Mouse (Mus musculus): ENCODE data around the gene Plpp1.

Gene Plpp1

DNA sequence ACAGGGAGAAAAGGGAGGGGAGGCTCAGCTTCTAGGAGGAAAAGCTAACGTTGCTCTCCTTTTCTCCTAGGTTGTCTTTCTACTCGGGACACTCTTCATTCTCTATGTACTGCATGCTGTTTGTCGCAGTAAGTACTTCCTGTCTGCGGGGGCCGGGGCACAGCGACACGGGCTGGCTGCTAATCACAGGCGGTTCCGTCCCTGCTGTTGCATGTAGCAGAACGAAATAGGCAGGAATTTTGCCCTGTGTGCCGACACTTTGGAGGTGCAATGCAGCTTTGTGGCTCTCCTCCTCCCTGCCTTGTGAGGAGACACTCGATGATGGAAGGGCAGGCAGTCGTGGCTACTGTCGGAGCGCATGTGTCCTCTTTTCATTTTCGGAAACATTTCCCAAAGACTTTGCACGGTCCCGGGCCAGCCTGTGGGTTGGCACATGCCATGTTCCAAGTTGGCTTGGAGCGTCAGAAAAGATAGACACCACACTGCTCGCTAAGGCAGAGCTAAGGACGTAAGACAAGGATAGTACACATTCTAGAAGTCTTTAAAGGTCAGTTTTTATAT, 59.1 kb downstream of the Plpp1 start:
- DNase-seq (ENCODE audit: low spot score in 2 of 2), result no peak

DNA sequence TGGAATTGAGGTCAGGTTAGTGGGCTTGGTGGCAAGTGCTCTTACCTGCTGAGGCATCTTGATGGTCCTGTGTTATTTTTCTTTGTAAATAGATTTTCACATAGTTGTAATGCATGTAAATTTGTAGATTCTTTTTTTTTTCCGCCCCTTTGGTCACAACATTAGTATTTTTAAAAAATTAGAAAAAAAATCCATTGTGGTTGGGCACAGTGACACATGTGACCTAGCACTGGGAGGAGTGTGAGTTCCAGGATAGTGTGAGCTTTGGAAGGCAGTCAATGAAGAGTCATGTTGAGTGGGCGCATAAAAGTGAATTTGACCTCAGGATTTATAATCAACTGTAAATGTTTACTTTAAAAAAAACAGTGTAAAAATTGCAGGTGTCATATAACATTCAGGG, 59.8 kb downstream of the Plpp1 start:
- DNase-seq (ENCODE audit: low spot score in 2 of 2), result no peak

- DNase-seq (ENCODE audit: low spot score in 2 of 2), result no peak
Measured at GRCm38 (mm10) chr13:112860911-112861310, 60.3 kb downstream of the Plpp1 start.

DNA sequence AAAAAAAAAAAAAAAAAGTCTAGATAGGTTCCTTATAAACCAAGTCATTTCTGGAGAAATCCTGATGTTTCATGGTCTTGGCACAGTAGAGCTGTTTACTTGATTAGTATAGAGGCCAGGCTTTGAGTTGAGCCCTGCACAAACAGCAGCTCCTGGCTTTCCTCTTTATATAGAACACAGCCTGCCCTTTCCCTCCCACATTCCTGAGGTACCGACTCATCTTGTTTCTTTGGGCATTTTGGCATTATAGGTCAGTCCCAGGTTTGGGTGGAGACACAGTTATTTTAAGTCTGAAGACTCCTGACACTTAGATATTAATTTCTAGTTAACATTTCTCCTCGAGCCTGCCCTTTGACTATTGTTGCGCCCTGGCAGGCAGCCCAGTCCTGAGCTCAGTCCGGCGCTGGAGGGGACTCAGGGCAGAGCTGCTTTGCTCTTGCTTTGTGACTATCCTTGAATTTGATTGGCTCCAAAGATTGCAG, 61.3 kb downstream of the Plpp1 start:
- DNase-seq (ENCODE audit: low spot score in 2 of 2), result no peak

- no peak for DNase-seq (ENCODE audit: low spot score in 2 of 2)
Measured at GRCm38 (mm10) chr13:112862342-112862741, 61.8 kb downstream of the Plpp1 start.

DNA sequence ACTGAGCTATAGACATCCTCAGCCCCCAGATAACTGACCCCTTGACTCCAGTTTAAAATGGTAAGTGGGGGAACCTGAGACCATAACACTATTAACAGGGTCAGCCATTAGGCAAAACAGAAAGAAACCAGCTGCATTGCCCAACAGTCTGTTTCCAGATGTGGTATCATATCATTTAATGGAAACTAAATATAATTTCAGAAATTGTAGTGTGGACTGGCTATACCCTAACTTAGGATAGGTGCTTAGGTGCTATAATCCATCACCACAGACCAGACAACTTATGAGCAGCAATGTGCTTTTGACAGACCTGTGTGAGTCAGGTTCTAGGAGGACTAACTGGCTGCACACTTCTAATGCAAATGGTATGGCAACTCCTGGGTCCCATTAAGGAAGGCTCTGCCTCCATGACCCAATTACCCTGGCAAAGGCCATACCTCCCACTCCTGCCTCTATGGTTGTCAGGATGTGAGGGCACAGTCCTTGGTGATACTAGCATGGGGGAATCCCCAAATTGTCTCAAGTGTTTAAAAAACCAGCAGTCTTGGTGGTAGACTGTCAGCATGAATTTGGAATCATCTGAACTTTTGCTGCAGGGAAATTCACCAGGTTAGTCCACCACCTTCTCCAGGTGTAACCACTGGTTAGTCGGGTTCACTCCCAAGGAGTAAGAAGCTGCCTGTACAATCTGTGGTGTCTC, 62.5 kb downstream of the Plpp1 start:
- DNase-seq (ENCODE audit: low spot score in 2 of 2), result no peak

GRCm38 (mm10) chr13:112866782-112867181, 66.2 kb downstream of the Plpp1 start:
- DNase-seq (ENCODE audit: low spot score in 2 of 2), result no peak

DNA sequence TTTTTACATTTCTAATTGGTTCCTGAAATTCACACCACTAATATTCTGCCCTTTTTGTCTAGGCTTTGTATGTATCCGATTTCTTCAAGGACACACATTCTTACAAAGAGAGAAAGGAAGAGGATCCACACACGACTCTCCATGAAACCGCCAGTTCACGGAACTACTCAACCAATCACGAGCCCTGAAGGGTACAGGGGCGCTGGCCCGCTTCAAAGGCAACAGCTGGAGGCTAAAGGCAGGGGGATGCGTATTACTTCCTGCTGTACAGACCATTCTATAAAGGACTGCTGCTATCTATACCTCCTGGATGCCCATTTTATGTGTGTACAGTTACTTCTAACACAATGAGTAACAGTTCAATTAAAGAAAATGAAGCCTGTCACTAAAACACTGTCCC, 66.8 kb downstream of the Plpp1 start:
- no peak for DNase-seq (ENCODE audit: low spot score in 2 of 2)

GRCm38 (mm10) chr13:112870039-112870690, 69.6 kb downstream of the Plpp1 start:
- DNase-seq (ENCODE audit: low spot score in 2 of 2), result no peak

GRCm38 (mm10) chr13:112871500-112872266, 71.1 kb downstream of the Plpp1 start:
- DNase-seq (ENCODE audit: low spot score in 2 of 2), result no peak

DNA sequence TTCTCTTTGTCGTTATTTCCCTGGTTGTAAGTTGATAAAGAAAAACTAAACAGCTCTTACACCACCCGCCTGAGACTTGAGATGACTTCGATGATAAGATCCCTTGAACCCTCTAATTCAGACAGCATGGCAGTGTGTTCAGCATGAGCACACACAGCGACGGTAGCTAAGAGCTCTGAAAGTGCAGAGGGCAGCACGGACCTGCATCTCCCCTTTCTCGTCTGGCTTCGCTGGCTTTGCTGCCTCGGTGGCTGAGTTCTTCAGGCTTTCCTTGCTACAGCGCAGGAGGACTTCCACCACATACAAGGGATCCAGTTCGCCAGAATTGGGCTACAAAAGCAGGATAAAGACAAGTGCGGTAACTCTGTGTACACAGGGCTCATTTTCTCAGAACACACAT, 86.6 kb downstream of the Plpp1 start:
- DNase-seq (ENCODE audit: low spot score in 2 of 2), result no peak

GRCm38 (mm10) chr13:112902176-112902575, 101.6 kb downstream of the Plpp1 start:
- no peak for DNase-seq (ENCODE audit: low spot score in 2 of 2)

DNA sequence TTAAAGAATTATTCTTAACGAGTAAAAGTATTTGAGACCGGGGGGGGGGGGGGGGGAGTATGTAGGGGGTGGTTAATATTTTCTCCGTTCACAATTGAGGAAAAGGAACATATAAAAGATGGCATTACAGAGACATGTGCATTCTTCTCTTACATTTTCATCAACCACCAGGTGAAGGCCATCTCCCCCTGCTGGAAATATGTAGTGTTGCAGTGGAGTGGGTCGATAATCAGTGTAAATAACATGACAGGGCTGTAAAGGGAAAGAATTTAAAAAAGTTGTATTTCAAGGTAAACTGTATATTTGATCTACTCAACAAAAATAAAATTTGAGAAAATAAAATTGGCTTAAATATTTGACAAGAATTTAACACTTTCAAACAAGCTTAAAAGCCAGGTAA, 109.1 kb downstream of the Plpp1 start:
- DNase-seq (ENCODE audit: low spot score in 2 of 2), result peak in 1 of 2 experiments; percentile 17

DNA sequence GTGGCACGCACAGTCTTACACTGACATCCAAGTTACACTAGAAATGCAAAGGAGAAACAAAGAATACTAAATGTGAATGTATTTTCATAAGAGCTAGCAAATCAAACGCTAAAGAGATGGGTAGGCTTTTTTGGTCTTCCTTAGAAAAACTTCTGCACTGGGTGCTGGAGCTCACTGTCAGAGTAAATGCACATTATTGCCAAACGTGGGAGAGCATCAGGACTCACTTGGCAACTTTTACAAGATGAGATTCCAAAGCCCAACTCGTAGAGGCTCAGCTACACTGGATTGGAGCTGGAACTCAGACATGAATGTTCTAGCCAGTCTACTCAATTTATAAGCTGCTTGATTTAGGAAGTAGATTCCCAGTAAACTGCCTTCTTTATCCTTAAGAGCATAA, 109.8 kb downstream of the Plpp1 start:
- peak in 1 of 2 experiments; percentile 5 for DNase-seq (ENCODE audit: low spot score in 2 of 2)
